Mouse (Mus musculus): Measurements from ENCODE around the gene Derl3.

Derl3 gene

GRCm38 (mm10) chr10:75944066-75944772 lies 51.0 kb downstream of the Derl3 start:
- no peak for DNase-seq

DNA sequence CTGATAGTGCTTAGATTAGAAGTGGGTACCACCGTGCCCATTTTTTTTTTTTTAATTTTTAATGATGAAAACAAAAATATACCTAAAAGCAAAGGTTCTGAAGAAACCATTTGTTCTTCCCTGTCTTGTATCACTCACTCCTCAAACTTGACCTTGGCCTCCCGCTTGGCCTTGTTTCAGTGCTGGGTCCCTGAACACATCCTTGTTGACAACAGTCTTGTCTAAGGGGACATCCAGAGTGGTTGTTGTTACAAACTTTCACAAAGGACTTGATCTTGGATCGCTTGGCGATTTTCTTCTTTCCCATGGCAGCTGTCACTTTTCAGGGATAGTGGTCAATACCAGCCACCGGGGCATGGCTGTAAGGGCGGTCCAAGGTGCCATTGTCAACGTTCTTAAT lies 52.0 kb downstream of the Derl3 start:
- no peak for DNase-seq

Data from cerebellum, adult 18-20 months (tissue).